Mouse (Mus musculus): ENCODE measurements around the gene Cfl1. TPM values are rescaled to one million over a fixed set of nuclear protein-coding genes. Genes with fewer than 3 reads are reported as not detected.
A peak's percentile ranks its signal among the peaks of the same experiment; 100 is the strongest.

Cfl1 gene
- total RNA-seq (2015) (1,737 and 1,793 TPM in 2 replicates), total RNA-seq (2017) (1,233 and 1,355 TPM in 2 replicates)

DNA sequence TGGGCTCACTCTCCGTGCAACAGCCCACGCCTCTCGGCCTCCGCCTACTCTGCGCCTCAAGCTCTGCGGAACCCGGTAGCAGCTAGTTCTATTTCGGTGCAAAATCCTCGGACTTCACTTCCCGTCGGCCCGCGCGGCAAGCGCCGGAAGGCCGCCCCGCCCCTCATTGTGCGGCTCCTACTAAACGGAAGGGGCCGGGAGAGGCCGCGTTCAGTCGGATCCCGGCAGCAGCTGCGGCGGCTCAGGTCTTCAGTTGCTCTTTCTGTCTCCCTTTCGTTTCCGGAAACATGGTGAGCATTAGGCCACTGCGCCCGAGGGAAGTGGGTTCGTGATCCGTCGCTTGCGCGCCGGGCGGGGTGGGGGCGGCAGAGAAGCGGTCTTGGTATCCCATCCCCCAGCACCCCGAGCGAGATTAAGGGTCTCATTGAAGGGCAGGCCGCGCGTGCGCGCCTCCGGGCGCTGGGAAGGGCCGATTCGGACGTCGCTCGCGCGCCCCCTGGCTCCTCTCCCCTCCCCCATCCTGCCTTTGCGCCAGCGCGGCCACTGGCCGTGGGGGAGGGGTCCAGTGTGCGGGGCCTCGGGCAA lies at the start of gene Cfl1:
TSS of gene Cfl1 (plus strand) at position 143 of the 585 bp plus-strand sequence.
- peak; percentile 49 for ATAC-seq (replicated peaks; ENCODE audit: poor library complexity)

DNA sequence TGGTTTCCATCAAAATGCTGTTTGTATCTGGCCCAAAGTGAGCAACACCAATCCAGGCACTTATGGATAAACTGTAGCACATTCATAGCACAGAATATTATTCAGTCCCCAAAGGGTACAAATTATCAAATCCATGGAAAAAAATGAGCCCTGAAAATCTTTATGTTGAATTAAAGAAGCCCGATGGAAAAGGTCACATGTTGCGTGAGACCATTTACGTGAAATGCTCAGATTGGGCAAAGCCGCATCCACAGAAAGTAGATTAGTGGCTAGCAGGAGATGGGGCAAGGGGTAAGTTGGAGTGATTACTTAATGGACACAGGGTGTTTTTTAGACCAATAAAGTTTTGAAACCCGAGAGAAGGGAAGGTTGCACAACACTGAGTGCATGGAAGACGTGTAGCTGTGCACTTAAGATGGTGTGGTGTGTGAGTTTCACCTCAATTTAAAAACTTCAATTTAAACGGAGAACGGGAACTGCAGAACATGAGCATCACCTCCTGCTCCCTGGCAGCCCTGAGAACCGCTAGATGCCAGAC lies 45.8 kb upstream of the Cfl1 start:
- peak; percentile 57 for ATAC-seq (replicated peaks; ENCODE audit: poor library complexity)

DNA sequence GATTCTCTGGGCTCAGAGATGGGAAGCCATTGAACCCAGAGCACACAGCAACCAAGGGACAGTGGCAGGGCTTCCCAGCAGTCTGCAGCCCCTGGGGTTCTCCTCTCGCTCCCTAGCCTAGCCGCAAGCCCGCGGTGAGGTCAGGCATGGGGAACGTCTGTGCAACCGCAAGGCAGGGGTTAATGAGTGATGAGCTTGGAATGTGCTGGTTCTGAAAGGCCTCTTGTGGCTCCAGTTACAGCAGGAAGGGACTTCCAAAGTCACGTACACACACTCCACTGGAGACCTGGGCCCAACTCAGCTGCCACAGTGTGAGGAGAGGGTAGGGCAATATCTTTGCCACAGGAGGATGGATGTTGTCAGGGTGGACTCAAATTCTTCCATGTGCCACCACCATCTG lies 45.3 kb upstream of the Cfl1 start:
- ATAC-seq (replicated peaks; ENCODE audit: poor library complexity) = no peak

DNA sequence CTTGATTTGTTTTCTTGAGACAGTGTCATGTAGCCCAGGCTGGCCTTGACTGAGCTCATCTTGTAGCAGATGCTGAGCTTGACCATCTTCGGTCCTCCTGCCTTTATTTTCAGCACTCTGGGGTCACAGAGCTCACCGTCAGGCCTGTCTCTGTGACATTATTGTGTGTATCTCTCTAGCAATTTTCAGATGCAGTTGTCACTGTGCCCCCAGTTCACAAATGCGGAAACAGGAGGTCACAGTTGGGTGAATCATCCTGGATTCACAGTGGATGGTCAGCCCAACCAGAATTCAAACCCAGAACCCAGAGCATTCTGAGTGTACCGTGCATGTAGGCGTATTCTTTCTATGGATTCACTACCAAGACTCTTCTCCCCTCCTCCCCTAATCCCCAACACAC lies 44.5 kb upstream of the Cfl1 start:
- no peak for ATAC-seq (replicated peaks; ENCODE audit: poor library complexity)

DNA sequence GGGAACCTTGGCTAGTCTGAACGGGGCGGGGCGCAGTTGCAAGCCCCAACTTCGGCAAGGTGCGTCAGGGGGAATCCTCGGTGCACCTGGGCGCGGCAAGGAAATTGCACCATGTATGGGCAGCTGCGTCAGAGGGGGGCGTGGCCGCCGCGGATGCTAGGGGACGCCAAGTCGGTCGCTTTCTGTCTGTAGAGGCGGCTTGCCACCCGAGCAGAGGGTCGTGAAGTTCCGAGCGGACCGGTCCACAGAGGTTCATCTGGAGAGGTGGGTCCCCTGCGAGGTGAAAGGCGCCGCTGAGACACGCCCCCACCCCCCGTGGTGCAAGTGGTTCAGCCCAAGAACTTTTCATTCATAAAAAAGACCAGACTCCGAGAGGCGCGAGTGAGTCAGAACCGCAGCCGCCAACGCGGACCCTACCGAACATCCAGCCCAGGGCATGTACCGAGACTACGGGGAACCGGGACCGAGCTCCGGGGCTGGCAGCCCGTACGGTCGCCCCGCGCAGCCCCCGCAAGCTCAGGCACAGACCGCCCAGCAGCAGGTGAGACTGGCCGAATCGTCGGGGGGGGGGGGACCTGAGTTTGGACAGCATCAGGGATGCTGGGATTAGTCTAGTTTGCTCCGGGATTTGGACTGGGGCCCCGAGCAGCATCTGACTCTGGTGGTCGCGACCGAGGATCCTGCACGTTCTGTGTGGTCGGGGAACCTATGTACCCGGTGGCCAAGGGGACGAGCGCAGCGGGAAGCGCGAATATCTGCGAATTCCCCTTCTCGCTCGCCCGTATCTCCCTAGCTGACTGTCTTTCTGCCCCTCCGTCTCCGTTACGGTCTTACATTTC lies 42.5 kb upstream of the Cfl1 start, which contains the start of gene Fosl1:
TSS of gene Fosl1 (plus strand) at position 33 of the 839 bp plus-strand sequence.
- ATAC-seq (replicated peaks; ENCODE audit: poor library complexity) = peak; percentile 75

DNA sequence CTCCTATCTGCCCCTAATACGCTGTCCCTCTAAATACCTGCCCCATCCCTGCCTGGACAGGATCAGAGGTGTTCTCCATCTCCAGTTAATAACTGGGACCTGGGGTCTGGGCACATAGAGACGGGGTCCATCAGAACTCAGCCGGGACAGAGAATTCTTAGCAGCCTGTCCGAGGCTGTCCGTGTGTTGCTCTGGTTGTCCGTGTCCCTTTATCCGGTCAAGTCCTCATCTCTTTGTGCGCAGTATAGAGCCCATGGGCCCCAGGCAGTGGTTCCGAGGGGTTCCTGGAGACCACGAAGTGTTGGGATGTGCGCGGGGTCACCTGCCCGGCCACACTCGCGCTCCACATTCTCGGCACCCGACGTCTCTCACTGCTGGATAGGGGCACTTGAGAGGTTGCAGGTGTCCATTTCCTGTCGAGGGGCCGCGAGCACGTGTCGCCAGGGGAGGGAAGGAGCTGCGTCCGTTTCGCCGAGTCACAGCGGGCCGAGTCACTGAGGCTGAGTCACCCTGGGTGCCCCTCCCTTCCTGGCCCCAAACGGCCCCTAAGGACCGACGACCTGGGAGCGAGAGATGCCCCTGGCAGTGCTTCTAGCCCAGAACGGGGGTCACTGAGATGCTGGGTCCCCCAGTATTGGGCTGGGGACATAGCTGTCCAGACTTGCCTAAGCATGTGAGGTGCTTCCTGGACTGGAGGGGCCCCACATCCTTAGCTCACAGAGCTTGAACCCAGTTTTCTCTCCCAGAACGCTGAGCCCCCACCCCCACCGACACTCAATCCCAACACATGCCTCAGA lies 41.7 kb upstream of the Cfl1 start:
- ATAC-seq (replicated peaks; ENCODE audit: poor library complexity) = peak; percentile 66

DNA sequence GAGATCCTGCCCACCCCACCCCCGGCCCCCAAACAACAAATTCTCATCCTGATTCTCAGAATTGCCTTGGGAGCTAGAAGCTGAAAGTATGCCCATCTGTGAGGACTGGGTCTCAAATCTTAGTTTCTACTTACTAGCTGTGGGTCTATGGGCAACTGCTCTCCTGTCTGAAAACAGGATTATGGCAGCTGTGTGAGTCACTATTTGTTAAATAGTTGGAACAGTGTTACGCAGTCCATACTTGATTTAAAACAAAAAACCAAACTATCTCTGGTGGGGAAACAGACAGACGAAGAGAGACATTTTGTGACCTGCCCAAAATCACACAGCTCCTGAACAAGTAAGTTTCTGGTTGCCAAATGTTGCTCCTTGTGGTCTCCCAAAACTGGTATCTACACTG lies 40.6 kb upstream of the Cfl1 start:
- no peak for ATAC-seq (replicated peaks; ENCODE audit: poor library complexity)

DNA sequence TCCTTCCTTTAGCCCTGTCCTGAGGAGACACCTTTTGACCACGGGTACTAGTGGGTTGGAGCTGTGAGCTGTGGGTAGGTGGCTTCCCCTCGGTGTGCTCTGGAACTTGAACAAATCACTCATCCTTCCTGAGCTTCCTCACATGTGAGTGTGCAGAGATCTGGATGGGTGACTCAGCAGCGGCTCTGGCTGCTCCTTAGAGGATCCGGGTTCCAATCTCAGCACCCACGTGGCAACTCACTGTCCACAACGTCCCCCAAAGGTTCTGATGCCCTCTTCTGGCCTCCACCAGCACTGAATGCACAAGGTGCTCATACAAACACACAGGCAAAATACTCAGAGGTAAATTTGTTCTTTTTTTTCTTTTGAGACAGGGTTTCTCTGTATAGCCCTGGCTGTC lies 38.5 kb upstream of the Cfl1 start:
- no peak for ATAC-seq (replicated peaks; ENCODE audit: poor library complexity)

DNA sequence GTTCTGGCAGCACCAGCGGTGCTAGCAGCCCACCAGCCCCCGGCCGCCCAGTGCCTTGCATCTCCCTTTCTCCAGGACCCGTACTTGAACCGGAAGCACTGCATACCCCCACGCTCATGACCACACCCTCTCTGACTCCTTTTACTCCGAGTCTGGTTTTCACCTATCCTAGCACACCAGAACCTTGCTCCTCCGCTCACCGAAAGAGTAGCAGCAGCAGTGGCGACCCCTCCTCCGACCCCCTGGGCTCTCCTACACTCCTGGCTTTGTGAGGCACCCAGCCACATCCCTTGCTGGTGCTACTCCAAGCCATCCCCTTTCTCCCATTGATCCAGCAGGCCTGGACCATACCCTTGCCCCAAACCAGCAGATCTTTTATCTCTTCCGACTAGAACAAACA lies 35.2 kb upstream of the Cfl1 start:
- ATAC-seq (replicated peaks; ENCODE audit: poor library complexity) = no peak

DNA sequence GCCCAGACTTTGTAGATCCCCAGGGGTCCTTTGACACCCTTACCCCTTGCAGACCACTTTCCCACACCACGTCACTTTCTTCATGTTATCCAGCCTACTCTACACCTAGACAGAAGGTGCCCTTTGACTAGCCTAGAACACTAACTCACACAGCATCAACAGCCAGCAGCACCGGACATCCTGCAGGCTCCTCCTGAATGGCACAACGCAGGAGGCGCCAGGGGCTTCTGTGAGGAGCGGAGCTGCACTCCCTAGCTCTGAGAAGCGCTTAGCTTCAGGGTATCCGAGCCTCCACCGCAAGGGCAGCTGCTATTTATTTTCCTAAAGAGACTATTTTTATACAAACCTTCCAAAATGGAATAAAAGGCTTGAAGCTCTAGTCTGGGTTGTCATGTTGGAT lies 34.7 kb upstream of the Cfl1 start:
- ATAC-seq (replicated peaks; ENCODE audit: poor library complexity) = no peak

DNA sequence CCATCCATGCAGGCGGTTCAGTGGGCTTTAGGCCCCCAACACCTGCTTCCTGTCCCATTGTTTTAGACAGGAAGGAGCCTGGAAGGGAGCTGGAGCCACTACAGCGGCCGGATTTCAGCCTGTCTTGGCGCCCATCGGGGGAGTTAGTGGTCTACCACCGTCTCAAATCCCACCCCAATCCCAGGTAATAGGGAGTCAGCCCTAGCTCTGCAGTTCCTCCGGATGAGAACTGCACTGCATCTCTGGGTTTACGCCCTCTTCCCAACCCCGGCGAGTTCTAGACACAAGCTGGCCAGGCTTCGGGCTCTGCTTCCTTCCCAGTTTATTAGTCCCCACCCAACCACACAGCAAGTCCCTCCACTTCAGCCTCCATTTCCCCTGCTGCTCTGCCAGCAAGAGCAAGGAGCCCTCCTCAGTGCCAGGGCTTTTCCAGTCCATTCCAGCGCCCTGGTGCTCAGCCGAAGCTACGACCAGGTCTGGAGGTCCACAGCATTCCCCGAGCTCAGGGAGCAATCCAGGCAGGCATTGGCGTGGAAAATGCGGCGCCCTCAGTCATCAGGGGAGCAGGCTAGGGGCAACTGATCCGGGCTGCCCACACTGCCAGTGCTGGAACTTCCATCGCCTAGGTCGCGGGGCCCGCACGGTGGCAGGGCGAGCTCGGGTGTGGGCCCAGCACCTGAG lies 33.9 kb upstream of the Cfl1 start:
- ATAC-seq (replicated peaks; ENCODE audit: poor library complexity) = no peak

DNA sequence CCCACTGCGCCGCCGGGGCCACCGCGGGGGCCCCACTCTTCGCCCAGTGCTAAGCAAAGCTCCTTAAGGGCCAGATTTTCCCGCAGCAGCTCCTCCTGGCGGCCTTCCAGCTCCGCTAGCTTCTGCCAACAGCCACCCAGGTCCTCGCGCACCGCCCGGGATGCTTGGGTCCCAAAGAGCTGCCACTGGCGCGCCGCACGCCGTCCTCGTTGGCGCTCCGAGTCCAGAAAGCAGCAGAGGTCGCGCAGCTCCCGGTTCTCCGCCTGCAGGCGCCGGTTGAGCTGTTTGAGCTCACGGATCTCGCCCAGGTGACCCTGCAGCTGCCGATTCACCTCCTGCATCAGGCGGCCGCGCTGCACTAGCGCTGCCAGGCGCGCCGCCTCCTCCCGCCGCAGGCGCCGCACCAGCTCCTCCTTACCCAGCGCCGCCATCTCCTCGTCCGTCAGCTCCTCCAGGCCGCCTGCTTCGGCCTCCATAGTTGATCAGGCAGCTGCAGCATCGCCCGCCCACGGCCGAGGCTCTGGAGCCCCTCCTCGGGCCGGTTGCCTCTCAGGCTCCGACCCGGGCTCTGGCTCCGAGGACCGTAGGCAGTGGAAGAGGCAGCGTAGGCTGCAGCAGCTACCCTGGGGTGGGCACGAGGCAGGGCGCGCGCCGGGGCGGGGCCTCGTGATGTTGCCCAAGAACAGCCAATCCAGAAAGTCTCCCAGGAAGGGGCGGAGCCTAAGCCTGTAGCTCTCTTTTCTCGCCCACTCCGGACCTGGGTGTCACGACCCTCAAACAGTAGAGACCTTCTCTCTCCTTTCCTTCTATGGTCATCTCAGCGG lies 33.1 kb upstream of the Cfl1 start:
- peak; percentile 85 for ATAC-seq (replicated peaks; ENCODE audit: poor library complexity)

DNA sequence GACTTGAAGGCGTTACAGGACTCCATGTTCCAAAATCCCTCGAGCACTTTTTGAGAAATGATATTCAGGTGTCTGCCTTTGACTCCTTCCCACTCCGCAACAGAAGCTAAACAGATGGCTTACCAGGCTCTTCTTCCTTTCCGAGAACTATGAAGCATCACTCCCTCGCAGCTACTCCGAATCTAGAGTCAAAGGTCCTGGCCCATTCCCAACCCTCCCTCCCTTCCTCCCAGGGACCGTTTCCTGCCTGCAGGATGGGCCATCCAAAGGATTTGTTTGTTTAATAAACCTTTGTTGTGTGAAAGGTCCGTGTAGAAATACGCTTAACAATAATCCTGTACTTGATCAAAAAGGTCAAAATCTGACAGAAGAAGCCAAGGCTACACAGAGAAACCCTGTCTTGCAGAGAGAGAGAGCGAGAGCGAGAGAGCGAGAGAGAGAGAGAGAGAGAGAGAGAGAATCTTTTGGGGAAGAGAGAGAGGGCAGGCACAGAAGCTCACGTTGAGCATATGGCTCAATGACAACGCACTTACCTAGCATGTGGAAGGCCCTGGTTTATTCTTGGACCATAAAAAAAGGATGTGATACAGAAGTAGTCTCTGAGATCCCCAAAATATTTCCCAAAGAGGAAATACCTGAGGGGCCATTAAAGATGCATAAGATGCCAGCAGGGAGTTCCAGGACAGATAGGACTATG lies 32.4 kb upstream of the Cfl1 start, which contains the start of gene Ccdc85b:
TSS of gene Ccdc85b (minus strand) at position 149 of the 697 bp plus-strand sequence.
- no peak for ATAC-seq (replicated peaks; ENCODE audit: poor library complexity)

DNA sequence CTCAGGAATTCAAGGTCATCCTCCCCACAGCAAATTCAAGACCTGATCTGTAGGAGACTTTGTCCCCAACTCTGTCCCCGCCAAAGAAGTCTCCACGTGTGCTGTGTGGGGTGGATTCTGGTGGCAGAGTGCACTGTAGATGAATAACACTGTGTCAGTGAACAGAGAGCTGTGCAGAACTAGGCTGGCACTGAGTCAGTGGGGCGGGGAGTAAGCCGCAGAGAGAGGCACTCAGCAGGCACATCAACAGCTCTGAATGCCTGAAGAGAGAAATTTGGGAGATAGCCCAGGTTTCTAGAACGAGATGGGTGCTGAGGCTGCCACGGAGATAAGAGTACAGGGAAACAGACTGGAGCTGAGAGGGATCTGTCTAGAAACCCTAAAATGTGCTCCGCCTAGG lies 31.2 kb upstream of the Cfl1 start:
- no peak for ATAC-seq (replicated peaks; ENCODE audit: poor library complexity)

DNA sequence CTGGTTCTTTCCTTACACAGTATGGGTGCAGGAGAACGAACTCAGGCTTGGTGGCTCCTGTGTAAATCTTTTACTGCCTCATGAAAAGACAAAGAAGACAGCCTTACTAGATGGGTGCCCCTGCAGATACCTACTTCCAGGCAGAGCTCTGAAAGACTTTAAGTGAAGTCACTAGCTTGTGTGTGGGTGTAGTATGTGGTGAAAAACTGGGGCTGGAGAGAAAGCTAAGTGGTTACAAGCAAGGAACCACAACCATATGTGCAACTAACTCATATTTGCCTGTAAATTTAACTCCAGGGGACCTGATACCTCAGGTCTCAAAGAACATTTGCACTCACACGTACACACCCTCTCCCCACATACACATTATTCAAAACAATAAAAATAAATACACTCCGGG lies 30.4 kb upstream of the Cfl1 start:
- ATAC-seq (replicated peaks; ENCODE audit: poor library complexity) = no peak

DNA sequence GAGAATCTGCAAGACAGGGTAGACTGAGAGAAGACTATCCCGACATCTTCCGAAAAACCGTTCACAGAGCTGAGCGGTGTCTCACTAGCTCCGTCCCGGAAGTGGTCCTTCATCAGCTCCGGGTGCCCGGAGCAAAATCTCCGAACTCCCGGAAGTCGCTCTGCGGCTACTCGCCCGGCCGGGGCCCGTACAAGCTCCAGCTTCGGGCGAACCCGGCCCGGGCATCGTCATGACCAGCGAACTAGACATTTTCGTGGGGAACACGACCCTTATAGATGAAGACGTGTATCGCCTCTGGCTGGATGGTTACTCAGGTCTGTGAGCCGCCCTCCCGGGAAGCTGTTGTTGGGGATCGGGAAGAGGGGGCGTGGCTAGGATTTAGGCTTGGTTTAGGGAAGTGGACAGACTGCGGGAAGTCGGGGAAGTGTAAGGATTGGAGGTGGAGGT lies 29.8 kb upstream of the Cfl1 start, which contains the start of gene Fibp:
TSS of gene Fibp (plus strand) at position 151 of the 447 bp plus-strand sequence.
- ATAC-seq (replicated peaks; ENCODE audit: poor library complexity) = peak; percentile 74

DNA sequence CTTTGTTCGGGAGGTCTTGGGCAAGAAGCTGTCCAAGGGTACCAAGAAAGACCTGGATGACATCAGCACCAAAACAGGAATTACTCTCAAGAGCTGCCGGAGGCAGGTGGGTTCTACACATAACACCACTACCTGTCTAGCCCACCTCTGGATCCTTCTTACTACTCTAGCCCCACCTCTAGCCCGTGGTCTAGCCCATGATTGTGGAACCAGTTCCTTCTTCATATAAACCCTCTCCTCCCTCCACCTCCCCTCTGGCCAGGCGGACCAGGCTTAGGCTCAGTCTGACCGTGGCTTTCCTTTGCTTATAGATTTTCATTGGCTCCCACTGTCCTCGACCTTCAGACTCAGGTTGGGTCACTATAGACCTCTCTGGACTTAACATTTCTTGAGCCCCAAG lies 28.8 kb upstream of the Cfl1 start:
- ATAC-seq (replicated peaks; ENCODE audit: poor library complexity) = no peak

DNA sequence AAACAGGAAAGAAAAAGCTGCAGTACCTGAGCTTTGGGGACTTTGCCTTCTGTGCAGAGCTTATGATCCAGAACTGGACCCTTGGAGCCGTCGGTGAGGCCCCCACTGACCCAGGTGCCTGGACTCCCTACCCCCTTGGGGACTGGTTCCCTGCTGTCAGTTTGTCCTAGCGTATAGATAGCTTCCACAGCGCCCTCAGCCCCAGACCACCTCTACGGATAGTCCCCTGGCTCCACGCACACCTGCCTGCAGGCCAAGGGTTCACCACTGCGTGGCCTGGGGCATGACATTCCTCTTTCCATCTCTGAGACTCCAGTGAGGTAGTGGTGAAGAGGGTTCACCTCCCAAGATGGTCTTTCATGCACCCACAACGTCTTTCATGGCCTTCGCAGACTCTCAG lies 27.0 kb upstream of the Cfl1 start:
- no peak for ATAC-seq (replicated peaks; ENCODE audit: poor library complexity)
